Comparison of ENCODE assay signal across 19 mouse cellular contexts in the genomic region with DNA sequence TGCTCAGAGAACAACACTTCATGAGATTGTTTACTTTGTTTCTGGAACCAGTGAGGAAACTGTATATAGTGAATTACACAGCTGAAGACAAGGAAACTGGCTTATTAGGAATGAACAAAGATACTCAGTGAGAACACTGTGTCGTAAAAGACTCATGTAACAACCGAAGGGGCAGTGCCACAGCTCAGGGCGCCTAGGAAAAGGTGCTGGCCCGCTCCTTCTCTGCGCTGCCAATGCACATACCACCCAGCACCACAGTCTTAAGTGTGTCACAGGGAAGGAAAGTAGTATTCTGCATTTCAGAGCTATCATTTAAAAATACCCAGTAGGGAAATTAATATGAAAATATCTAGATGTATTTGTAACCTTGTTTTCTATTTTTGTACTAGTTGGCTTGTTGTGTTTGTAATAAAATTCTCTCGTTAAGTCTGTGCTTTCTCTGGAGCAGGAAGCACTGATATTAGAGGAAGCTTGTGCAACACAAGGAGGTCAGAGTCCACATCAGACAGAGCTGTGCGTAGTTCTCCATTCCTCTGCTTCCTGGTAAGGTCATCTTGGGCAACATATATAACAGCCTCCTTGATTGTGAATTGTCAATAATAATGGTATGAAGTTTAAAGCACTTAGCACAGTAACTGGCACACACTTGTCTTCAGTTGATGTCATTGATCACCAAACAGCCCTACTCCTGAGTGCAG. TPM values are rescaled to one million over a fixed set of nuclear protein-coding genes. Genes with fewer than 3 reads are reported as not detected.
DNase-seq lines count a peak whose midpoint lies in the region; ATAC-seq and TF ChIP-seq lines count a peak whose summit lies in the region.
"Had no signal": no experiment of that assay in that cellular context is flagged by ENCODE, and none has a peak within 500 bp of the region (broad histone marks: within the 10 kb centered on the region; RNA-seq: fewer than 3 reads in every experiment).

No protein-coding gene starts in this region.

- DNase-seq in kidney, postnatal 36 days, result peak; percentile 5 to 11
- no peak for DNase-seq in kidney, postnatal 4 days
- no peak for DNase-seq in intestine, embryonic 14.5 days (ENCODE audit: low spot score)
- DNase-seq in heart, postnatal 10 days, result no peak
- DNase-seq in right cerebral cortex, postnatal 14 days, result no peak
- DNase-seq: cerebellum, adult 11-12 months; heart, postnatal 36 days; thymus, adult 18-20 months had no signal

- no peak for TF ChIP-seq CTCF in bone marrow macrophage, adult 2 months (IDR thresholded peaks at IDR 0.05; ENCODE audit: low read depth, low read length)
- no peak for TF ChIP-seq CTCF in small intestine, adult 2 months (IDR thresholded peaks at IDR 0.05; ENCODE audit: extremely low read depth, insufficient read length, insufficient replicate concordance, low read depth, low read length)

- no peak overlapping the region for H3K4me3 ChIP-seq in bone marrow macrophage, adult 2 months (ENCODE audit: insufficient read depth, low read length)
- H3K4me3 ChIP-seq in intestine, embryonic 14.5 days (ENCODE audit: low read depth, low read length), result no peak overlapping the region
- no peak overlapping the region for H3K4me3 ChIP-seq in small intestine, adult 2 months (ENCODE audit: low read depth, low read length)
- H3K4me3 ChIP-seq: embryonic facial prominence, embryonic 15.5 days; forebrain, embryonic 13.5 days; limb, embryonic 12.5 days; megakaryocyte, embryonic 14.5 days; neural tube, embryonic 12.5 days had no signal

- peak overlapping the region; percentile 58 for H3K27ac ChIP-seq in bone marrow macrophage, adult 2 months (ENCODE audit: insufficient read depth, low read depth, low read length)
- no peak overlapping the region; the same call in 1 of the 2 replicates for H3K27ac ChIP-seq in intestine, embryonic 14.5 days (ENCODE audit: low read depth)
- H3K27ac ChIP-seq in small intestine, adult 2 months (ENCODE audit: insufficient read depth, low read depth, low read length), result peak overlapping the region; percentile 96
- H3K27ac ChIP-seq: embryonic facial prominence, embryonic 15.5 days; forebrain, embryonic 13.5 days; limb, embryonic 12.5 days; neural tube, embryonic 12.5 days had no signal

- H3K4me2 ChIP-seq in intestine, embryonic 14.5 days (ENCODE audit: low read length), result no peak overlapping the region
- H3K4me2 ChIP-seq: embryonic facial prominence, embryonic 15.5 days; forebrain, embryonic 13.5 days; limb, embryonic 12.5 days; neural tube, embryonic 12.5 days had no signal

- 65% methylated on average over 7 of the region's 7 CpGs for WGBS in intestine, embryonic 14.5 days
- WGBS in small intestine, adult 2 months, result 18% methylated on average over 7 of the region's 7 CpGs

- H3K9ac ChIP-seq in intestine, embryonic 14.5 days (ENCODE audit: low read length), result no peak overlapping the region
- H3K9ac ChIP-seq: embryonic facial prominence, embryonic 15.5 days; forebrain, embryonic 13.5 days; limb, embryonic 12.5 days; neural tube, embryonic 12.5 days had no signal

- H3K27me3 ChIP-seq in intestine, embryonic 14.5 days (replicated peaks; ENCODE audit: control insufficient read depth, insufficient read depth, low read length), result no peaks in the 10 kb centered on the region
- H3K27me3 ChIP-seq in small intestine, adult 2 months (ENCODE audit: control insufficient read depth, insufficient read depth, low read length), result no peaks in the 10 kb centered on the region
- H3K27me3 ChIP-seq: embryonic facial prominence, embryonic 15.5 days; forebrain, embryonic 13.5 days; limb, embryonic 12.5 days; megakaryocyte, embryonic 14.5 days; neural tube, embryonic 12.5 days had no signal

- TF ChIP-seq POLR2A in bone marrow macrophage, adult 2 months (IDR thresholded peaks at IDR 0.05; ENCODE audit: borderline replicate concordance, low read depth, low read length), result no peak
- TF ChIP-seq POLR2A in small intestine, adult 2 months (IDR thresholded peaks at IDR 0.05; ENCODE audit: low read depth, low read length), result no peak

- intact Hi-C loops in heart, postnatal 10 days (cut with DNase I), result no loop called here

- H3K9me3 ChIP-seq in intestine, embryonic 14.5 days (ENCODE audit: control insufficient read depth, low read length), result no peaks in the 10 kb centered on the region
- H3K9me3 ChIP-seq: embryonic facial prominence, embryonic 15.5 days; forebrain, embryonic 13.5 days; limb, embryonic 12.5 days; neural tube, embryonic 12.5 days had no signal

- peak; percentile 83 for ATAC-seq in intestine, embryonic 14.5 days (replicated peaks; ENCODE audit: low FRiP score, low TSS enrichment, low read depth)
- ATAC-seq: forebrain, embryonic 13.5 days had no signal

- peaks cover 10% of the 10 kb centered on the region for H3K4me1 ChIP-seq in bone marrow macrophage, adult 2 months (ENCODE audit: control insufficient read depth, insufficient read depth, low read length)
- H3K4me1 ChIP-seq in intestine, embryonic 14.5 days (replicated peaks; ENCODE audit: control insufficient read depth, insufficient read depth, low read length), result no peaks in the 10 kb centered on the region
- H3K4me1 ChIP-seq in small intestine, adult 2 months (ENCODE audit: control insufficient read depth, insufficient read depth, insufficient read length, low read length), result peaks cover 5% of the 10 kb centered on the region; the same call in 1 of the 2 replicates
- H3K4me1 ChIP-seq: embryonic facial prominence, embryonic 15.5 days; forebrain, embryonic 13.5 days; limb, embryonic 12.5 days; megakaryocyte, embryonic 14.5 days; neural tube, embryonic 12.5 days had no signal

- H3K36me3 ChIP-seq in intestine, embryonic 14.5 days (ENCODE audit: control insufficient read depth, insufficient read depth, low read length), result no peaks in the 10 kb centered on the region
- H3K36me3 ChIP-seq in small intestine, adult 2 months (ENCODE audit: control insufficient read depth, insufficient read depth, low read length), result no peaks in the 10 kb centered on the region
- H3K36me3 ChIP-seq: embryonic facial prominence, embryonic 15.5 days; limb, embryonic 12.5 days; neural tube, embryonic 12.5 days had no signal

RNA-seq across cellular contexts. Expression of a gene that starts 49.0 kb away (rescaled TPM):
- polyA plus RNA-seq in bone marrow macrophage, adult 2 months (2012; ENCODE audit: insufficient read depth, insufficient read length, missing spikeins), result not detected in 2 replicates
- polyA plus RNA-seq in intestine, embryonic 14.5 days (2014; fragmentation: Nextera tagmentation; extraction: Ambion mirVana), result not detected in 2 replicates
- polyA plus RNA-seq in small intestine, adult 2 months (2012; rRNA removed), result not detected in 2 replicates
- not detected for total RNA-seq in heart, postnatal 10 days (2021)
- total RNA-seq: gastrocnemius, adult 18-20 months; heart, postnatal 36 days; left cerebral cortex, adult 18-20 months; midbrain, postnatal 0 days had no signal
- polyA plus RNA-seq: embryonic facial prominence, embryonic 15.5 days; forebrain, embryonic 13.5 days; limb, embryonic 12.5 days; midbrain, postnatal 0 days; neural tube, embryonic 12.5 days; spleen, adult 2 months had no signal

Comparison
In these comparisons a context has a peak if more than half of its experiments do, and no peak if none do; other contexts are left out.
1. DNase-seq: peak in kidney, postnatal 36 days (2 of 2); none in kidney, postnatal 4 days (0 of 2), intestine, embryonic 14.5 days (single experiment), heart, postnatal 10 days (0 of 2) and right cerebral cortex, postnatal 14 days (single experiment).